Mouse (Mus musculus) splenic B cell, adult 2 months (primary cell): ENCODE data around the gene C1rl.
"Not testable (repeated sequence)": the region's sequence is repeated elsewhere in the genome, so short reads cannot be mapped to it uniquely, and the experiment has no call there.

Experiments used
- DNase-seq: peaks from one replicate; pipeline ENCODE4 v3.0.0-alpha.2; 2011; ENCODE audit warnings: low read depth, low spot score
- H3K27me3 ChIP-seq: 2 replicates; pipeline ENCODE4 v1.6.1; 2012; ENCODE audit warnings: mild to moderate bottlenecking, low read length, moderate library complexity, mixed read lengths; ENCODE audit not compliant: control insufficient read depth, poor library complexity, insufficient read depth, severe bottlenecking
- H3K36me3 ChIP-seq: 2 replicates; pipeline ENCODE4 v1.6.1; 2012; ENCODE audit warnings: mild to moderate bottlenecking, low read length, moderate library complexity, mixed read lengths; ENCODE audit not compliant: control insufficient read depth, poor library complexity, insufficient read depth, severe bottlenecking

The C1rl gene

GRCm38 (mm10) chr6:124549023-124549550 is 56.2 kb downstream of the C1rl start:
- Histone ChIP-seq H3K36me3 (no peaks in the 10 kb centered on the region), H3K27me3 (no peaks in the 10 kb centered on the region)
- no peak for DNase-seq

- no peaks in the 10 kb centered on the region for H3K36me3 ChIP-seq
- no peaks in the 10 kb centered on the region for H3K27me3 ChIP-seq
- DNase-seq, result no peak
These were observed 59.9 kb downstream of the C1rl start for GRCm38 (mm10) chr6:124552766-124553165.

GRCm38 (mm10) chr6:124555956-124556355 is 63.0 kb downstream of the C1rl start:
- not testable (repeated sequence) for H3K36me3 ChIP-seq, DNase-seq, H3K27me3 ChIP-seq
